Mouse (Mus musculus) large intestine, adult 2 months (tissue): ENCODE results near the gene Bbs2. TPM values are rescaled to one million over a fixed set of nuclear protein-coding genes. Genes with fewer than 3 reads are reported as not detected.

ENCODE experiments used
- polyA plus RNA-seq: library from polyadenylated mRNA; depleted of rRNA; stranded (reverse); fragments of >200 nt; gene quantifications from 2 replicates; pipeline ENCODE4 v1.2.3, GENCODE M21; 2012; rRNA removed

The Bbs2 gene
- polyA plus RNA-seq, 1 experiment: 6.5 TPM

Other genes starting within 250 kb of the Bbs2 start
- gene Amfr, start 86.1 kb downstream of the Bbs2 start, polyA plus RNA-seq: 73.3 and 87.2 TPM in 2 replicates
- 20.5 and 27.0 TPM in 2 replicates for gene Nudt21, start 61.9 kb downstream of the Bbs2 start, polyA plus RNA-seq
- 5.3 and 7.5 TPM in 2 replicates for gene Ogfod1, start 61.7 kb downstream of the Bbs2 start, polyA plus RNA-seq
- 0.35 TPM in 1 of 2 replicates, not detected in the other for gene Mt4, start 38.3 kb upstream of the Bbs2 start, polyA plus RNA-seq
- 1.3 and 2.4 TPM in 2 replicates for gene Mt3, start 53.7 kb upstream of the Bbs2 start, polyA plus RNA-seq
- gene Mt2, start 73.7 kb upstream of the Bbs2 start, polyA plus RNA-seq: 88.8 and 175 TPM in 2 replicates
- gene Mt1, start 80.2 kb upstream of the Bbs2 start, polyA plus RNA-seq: 839 and 1,256 TPM in 2 replicates
- 18.8 and 20.0 TPM in 2 replicates for gene Nup93, start 115.6 kb upstream of the Bbs2 start, polyA plus RNA-seq
- gene Slc12a3, start 230.3 kb upstream of the Bbs2 start, polyA plus RNA-seq: 0.05 and 0.21 TPM in 2 replicates